Mouse (Mus musculus) large intestine, adult 2 months (tissue): Measurements from ENCODE around the gene Tnfrsf13b. TPM values are rescaled to one million over a fixed set of nuclear protein-coding genes. Genes with fewer than 3 reads are reported as not detected.
"Not testable (repeated sequence)": the region's sequence is repeated elsewhere in the genome, so short reads cannot be mapped to it uniquely, and the experiment has no call there.

Experiments
- DNase-seq: peaks from one replicate; pipeline ENCODE4 v3.0.0-alpha.2; 2012; ENCODE audit warnings: low read depth, low spot score
- WGBS: fragments of 180-500 bp; shearing (Covaris S2); methylation state at CpG from one replicate; pipeline ENCODE4 v1.1.7; 2018; 5-methylcytosine and 5-hydroxymethylcytosine counted together
- polyA plus RNA-seq: library from polyadenylated mRNA; depleted of rRNA; stranded (reverse); fragments of >200 nt; gene quantifications from 2 replicates; pipeline ENCODE4 v1.2.3, GENCODE M21; 2012

The Tnfrsf13b gene
- polyA plus RNA-seq, 1 experiment: 12.8 TPM

- 58% methylated on average over 3 of the region's 3 CpGs for WGBS
- DNase-seq: no peak
Observed at GRCm38 (mm10) chr11:61123886-61124285, 2.7 kb upstream of the Tnfrsf13b start.

- DNase-seq: no peak
- WGBS: 87% methylated on average over 5 of the region's 5 CpGs
Observed at GRCm38 (mm10) chr11:61125970-61126369, 585 bp upstream of the Tnfrsf13b start.

GRCm38 (mm10) chr11:61127421-61128055 lies 983 bp downstream of the Tnfrsf13b start:
- WGBS: 83% methylated on average over 8 of the region's 8 CpGs

GRCm38 (mm10) chr11:61129305-61129704 lies 2.8 kb downstream of the Tnfrsf13b start:
- no peak for DNase-seq
- 61% methylated on average over 10 of the region's 10 CpGs for WGBS

More at GRCm38 (mm10) chr11:61127421-61128055, 983 bp downstream of the Tnfrsf13b start:
- no peak for DNase-seq

DNA sequence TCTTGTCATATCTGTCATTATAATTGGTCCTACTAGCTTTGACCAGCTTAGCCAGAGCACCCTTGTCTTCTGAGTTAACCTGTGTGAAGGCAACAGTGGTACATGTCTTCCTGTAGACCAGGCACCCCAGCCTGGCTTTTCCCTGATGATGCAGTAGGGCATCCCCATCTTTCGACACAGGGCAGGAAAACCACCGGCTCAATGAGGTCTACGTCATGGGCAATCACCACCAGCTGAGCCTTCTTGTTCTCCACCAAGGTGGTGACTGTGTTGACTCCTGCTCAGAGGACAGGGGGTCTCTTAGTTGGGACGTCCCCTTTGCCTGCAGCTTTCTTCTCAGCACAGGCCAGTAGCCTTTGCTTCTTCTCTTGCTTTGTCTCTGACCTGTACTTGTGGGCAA lies 4.1 kb downstream of the Tnfrsf13b start:
- WGBS: 71% methylated on average over 4 of the region's 4 CpGs

DNA sequence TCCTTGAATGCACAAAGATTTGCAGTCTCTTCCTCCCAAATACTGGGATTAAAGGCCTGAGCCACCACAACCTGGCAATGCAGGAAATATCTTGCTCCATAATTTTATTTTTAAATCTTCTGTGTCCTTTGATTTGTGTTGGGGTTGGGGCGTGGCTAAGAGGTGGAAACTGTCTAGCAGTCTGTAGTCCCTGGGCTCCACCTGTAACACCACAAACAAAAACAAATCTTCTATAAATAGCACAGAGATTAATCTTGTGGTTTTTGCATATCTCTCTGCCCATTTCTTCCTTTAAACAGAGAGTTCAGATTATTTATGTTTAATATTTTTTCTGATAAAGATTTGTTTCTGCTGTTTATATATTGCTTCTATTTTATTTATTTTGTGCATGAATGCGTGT lies 6.4 kb downstream of the Tnfrsf13b start:
- 74% methylated on average over 2 of the region's 2 CpGs for WGBS
- DNase-seq: no peak

More for the DNA sequence above, 4.1 kb downstream of the Tnfrsf13b start:
- DNase-seq: not testable (repeated sequence)

DNA sequence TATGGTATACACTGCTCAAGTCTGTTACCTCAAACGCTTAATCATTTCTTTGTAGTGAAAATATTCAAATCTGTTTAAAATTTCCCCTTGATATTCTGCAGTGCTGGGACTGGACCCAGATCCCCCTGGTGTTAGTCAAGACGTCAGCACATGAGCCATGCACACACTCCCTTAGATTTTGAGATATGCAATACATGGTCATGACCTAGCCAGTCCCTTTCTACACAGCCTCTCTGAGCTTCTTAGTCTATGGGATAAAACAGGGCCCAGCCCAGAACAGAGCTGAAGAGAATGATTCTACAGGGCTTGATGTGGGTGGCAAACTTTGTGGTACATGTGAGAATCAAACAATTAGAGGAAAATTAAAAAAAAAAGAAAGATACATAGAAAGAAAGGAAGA lies 15.1 kb downstream of the Tnfrsf13b start:
- WGBS: 71% methylated on average over 2 of the region's 2 CpGs

GRCm38 (mm10) chr11:61142262-61142661 lies 15.7 kb downstream of the Tnfrsf13b start:
- DNase-seq: no peak
- 47% methylated on average over 3 of the region's 3 CpGs for WGBS

More for the DNA sequence above, 15.1 kb downstream of the Tnfrsf13b start:
- no peak for DNase-seq

GRCm38 (mm10) chr11:61142941-61143530 lies 16.5 kb downstream of the Tnfrsf13b start:
- WGBS: 50% methylated on average over 6 of the region's 6 CpGs
- no peak for DNase-seq

DNA sequence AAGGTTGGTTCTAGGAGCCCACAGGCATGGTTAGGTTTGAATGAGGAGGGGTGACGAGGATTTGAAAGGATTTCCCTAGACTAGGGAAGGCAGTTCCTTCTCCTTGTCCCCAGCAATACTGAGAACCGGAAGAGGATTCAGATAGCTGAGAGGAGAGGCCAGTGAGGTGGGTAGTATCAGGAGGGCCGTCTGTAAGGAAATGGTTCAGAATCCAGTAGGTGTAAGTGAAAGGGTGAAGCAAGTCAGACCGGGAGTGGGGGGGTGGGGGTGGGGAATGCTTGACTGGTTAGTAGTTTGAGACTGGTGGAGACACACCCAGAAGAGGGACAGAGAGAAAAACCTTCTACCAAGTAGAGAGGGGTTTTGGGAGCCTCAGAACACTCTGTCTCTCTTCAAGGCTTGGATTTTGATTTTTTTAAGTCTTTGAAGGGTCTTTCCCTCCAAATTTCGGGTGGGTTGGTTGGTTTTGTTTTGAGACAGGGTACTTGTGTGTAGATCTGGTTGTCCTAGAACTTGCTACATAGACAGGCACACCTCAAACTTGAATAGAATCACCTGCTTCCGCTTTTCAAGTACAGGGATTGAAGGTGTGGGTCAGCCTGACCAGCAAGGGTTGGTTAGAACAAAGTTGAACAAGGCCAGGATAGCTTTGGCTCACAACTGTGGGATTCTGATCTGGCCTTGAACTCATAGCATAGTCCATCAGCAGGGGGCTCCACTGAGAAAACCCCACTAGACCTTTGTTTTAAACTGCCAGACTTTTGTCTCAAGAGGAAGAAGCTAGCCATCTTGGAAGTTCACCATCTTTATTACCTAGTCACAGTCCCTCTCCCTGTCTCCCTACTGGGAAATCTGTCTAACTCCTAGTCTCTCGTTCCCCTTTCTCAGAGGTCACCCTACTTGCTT lies 17.3 kb downstream of the Tnfrsf13b start:
- DNase-seq: no peak
- WGBS: 67% methylated on average over 7 of the region's 7 CpGs

GRCm38 (mm10) chr11:61145551-61145950 lies 19.0 kb downstream of the Tnfrsf13b start:
- no peak for DNase-seq
- WGBS: 58% methylated on average over 8 of the region's 8 CpGs

DNA sequence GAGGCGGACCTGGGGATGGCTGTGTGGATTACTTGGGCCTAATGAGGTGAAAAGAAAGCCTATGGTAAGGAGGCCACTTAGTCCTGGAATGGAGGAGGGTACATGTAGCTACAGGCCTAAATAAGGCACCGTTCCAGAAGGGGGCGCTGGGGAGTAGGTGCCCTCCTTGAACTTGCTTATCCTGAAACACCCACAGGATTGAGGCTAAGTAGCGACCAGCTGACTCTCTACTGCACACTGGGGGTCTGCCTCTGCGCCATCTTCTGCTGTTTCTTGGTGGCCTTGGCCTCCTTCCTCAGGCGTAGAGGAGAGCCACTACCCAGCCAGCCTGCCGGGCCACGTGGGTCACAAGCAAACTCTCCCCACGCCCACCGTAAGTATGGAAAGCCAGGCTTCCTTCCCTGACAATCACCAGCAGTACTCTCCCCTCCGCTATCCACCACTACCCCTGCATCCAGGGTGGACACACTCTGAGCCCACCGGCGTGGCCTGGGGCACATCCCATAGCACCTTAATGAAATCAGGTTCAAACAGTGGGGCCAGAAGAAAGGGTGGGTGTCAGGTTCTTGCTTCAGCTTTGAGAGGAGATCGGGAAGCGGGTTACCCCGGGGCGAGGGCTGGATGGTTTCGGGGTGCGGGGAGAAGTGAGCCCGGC lies 20.2 kb downstream of the Tnfrsf13b start:
- 28% methylated on average over 20 of the region's 20 CpGs for WGBS
- DNase-seq: peak; percentile 8

DNA sequence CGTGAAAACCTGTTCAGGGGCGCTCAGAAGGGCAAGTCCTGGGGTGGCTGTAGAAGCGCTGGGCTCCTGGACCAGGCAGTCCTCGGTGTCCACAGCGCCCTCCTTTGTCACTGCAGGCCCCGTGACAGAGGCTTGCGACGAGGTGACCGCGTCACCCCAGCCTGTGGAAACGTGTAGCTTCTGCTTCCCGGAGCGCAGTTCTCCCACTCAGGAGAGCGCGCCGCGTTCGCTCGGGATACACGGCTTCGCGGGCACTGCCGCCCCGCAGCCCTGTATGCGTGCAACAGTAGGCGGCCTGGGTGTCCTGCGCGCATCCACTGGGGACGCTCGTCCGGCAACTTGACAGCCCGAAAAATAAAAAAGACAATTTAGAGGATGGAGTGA lies 20.7 kb downstream of the Tnfrsf13b start:
- no peak for DNase-seq
- 12% methylated on average over 32 of the region's 32 CpGs for WGBS

DNA sequence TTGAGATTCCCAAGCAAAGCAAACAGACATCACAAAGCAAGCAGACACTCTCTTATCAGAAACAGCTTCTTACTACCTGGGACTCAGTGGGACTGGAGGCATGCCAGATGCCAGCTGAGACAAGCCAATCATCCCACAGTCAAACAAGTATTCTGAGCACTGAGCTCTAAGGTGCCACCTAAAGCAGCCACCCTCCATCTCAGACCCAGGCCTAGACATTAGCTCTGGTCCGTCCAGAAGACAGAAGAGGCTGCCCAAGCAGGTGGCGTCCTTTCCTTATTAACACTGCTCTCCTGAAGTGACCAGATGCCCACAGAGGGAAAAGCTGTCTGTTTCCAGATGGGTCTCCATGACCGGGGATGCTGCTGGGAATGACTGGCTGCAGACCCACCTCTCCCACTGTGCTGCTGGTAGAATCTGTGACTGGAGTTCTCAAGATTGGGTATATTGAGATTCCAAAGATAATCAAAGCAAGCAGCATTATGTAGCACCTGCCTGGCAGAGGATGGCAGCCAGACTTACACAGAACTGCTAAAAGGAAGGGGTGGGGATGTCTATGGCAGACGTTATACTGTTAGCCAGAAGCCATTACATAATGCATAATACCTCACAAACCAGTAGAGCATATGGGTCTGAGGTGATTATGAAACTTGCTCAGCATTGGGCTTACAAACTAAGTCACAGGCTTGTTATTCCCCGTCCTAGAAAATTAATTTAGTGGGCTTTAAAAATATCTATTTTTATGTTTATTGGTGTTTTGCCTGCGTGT lies 23.9 kb downstream of the Tnfrsf13b start:
- no peak for DNase-seq
- 63% methylated on average over 6 of the region's 6 CpGs for WGBS

GRCm38 (mm10) chr11:61155727-61156126 lies 29.2 kb downstream of the Tnfrsf13b start:
- no peak for DNase-seq
- 82% methylated on average over 2 of the region's 2 CpGs for WGBS

- WGBS: 68% methylated on average over 3 of the region's 3 CpGs
- DNase-seq: no peak
Observed at GRCm38 (mm10) chr11:61158141-61158540, 31.6 kb downstream of the Tnfrsf13b start.

GRCm38 (mm10) chr11:61159796-61160732 lies 33.5 kb downstream of the Tnfrsf13b start:
- DNase-seq: no peak
- 67% methylated on average over 11 of the region's 11 CpGs for WGBS

DNA sequence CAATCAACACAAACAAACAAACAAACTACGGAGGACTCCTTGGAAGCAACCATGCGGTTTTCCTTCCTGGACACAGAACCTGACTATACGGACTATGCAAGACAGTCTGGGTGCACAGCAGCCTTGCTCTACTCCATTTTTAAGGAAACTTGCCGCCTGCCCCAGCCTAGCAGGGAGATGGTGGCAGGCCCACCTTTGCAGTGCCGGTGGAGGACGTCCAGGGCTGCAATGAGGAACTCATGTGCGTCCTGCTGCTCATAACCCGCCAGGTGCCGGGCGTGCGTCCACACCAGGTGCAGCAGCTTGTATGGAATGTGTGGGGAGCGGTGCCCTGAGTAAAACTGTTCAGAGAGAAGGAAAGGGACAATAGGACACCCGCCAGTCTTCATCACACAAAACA lies 34.6 kb downstream of the Tnfrsf13b start:
- 79% methylated on average over 13 of the region's 13 CpGs for WGBS
- DNase-seq: no peak
